Mouse (Mus musculus): ENCODE measurements around the gene Def6.

The Def6 gene

GRCm38 (mm10) chr17:28244214-28244613, 36.6 kb downstream of the Def6 start:
- no peak for DNase-seq

GRCm38 (mm10) chr17:28244714-28245113, 37.1 kb downstream of the Def6 start:
- no peak for DNase-seq

GRCm38 (mm10) chr17:28246640-28247039, 39.1 kb downstream of the Def6 start:
- DNase-seq, result no peak

GRCm38 (mm10) chr17:28247613-28248012, 40.0 kb downstream of the Def6 start:
- DNase-seq, result peak; percentile 99

- no peak for DNase-seq
Measured at GRCm38 (mm10) chr17:28249062-28249461, 41.5 kb downstream of the Def6 start.

GRCm38 (mm10) chr17:28251579-28252280, 44.2 kb downstream of the Def6 start:
- peak; percentile 95 for DNase-seq

- peak; percentile 96 for DNase-seq
Measured at GRCm38 (mm10) chr17:28252281-28252648, 44.7 kb downstream of the Def6 start.

- DNase-seq, result peak; percentile 97
Measured at GRCm38 (mm10) chr17:28253216-28253615, 45.6 kb downstream of the Def6 start.

- no peak for DNase-seq
Measured at GRCm38 (mm10) chr17:28254804-28255203, 47.2 kb downstream of the Def6 start.

GRCm38 (mm10) chr17:28255651-28256050, 48.1 kb downstream of the Def6 start:
- peak; percentile 93 for DNase-seq

GRCm38 (mm10) chr17:28256651-28257328, 49.2 kb downstream of the Def6 start:
- DNase-seq, result peak; percentile 98

- DNase-seq, result no peak
Measured at GRCm38 (mm10) chr17:28258325-28258724, 50.7 kb downstream of the Def6 start.

GRCm38 (mm10) chr17:28259890-28260542, 52.4 kb downstream of the Def6 start:
- peak; percentile 95 for DNase-seq

GRCm38 (mm10) chr17:28260543-28260909, 52.9 kb downstream of the Def6 start:
- DNase-seq, result peak; percentile 93

GRCm38 (mm10) chr17:28261795-28262194, 54.2 kb downstream of the Def6 start:
- peak; percentile 96 for DNase-seq

GRCm38 (mm10) chr17:28263181-28263894, 55.8 kb downstream of the Def6 start:
- no peak for DNase-seq

GRCm38 (mm10) chr17:28267251-28267650, 59.7 kb downstream of the Def6 start:
- no peak for DNase-seq

- DNase-seq, result no peak
Measured at GRCm38 (mm10) chr17:28270165-28270564, 62.6 kb downstream of the Def6 start.

- peak; percentile 94 for DNase-seq
Measured at GRCm38 (mm10) chr17:28271537-28272266, 64.1 kb downstream of the Def6 start.

- DNase-seq, result no peak
Measured at GRCm38 (mm10) chr17:28272281-28272680, 64.7 kb downstream of the Def6 start.

GRCm38 (mm10) chr17:28272837-28273236, 65.3 kb downstream of the Def6 start:
- no peak for DNase-seq

- no peak for DNase-seq
Measured at GRCm38 (mm10) chr17:28274739-28275138, 67.2 kb downstream of the Def6 start.

- DNase-seq, result no peak
Measured at GRCm38 (mm10) chr17:28277226-28277625, 69.6 kb downstream of the Def6 start.
